9 mouse cellular contexts compared by ENCODE assay signal in the genomic region with DNA sequence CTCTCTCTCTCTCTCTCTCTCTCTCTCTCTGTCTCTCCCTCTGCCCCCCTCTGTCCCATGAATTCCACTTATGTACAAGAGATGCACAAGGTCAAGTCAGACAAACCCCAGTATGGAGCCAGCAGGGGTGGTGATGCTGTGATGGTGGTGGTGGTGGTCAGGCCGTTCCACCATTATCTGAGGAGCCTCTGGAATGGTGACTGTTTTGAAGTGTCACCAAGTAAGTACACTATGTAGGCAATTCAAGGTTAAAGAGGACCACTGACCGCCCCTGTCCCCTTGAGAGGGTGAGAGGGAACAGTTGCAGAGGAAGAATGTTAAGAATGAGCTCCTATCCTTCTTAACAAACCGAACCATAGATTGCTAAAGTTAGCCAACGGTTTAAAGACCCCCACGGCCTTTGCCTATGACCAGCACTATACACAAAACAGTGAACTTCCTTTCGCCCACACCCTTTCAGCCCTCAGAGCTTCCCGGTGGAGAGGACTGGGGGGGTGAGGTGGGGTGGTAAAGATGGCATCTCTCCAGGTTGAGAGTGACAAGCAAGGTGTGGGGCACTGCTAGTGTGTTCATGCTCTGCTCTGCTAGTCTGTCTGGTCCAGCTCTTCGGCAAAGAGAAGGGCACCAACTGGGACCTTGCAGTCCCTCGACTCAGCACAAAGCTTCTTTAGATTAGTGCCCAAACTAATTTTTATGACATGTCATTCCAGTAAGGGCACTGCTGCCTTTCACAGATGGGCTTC.
DNase-seq lines count a peak whose midpoint lies in the region; ATAC-seq and TF ChIP-seq lines count a peak whose summit lies in the region.
"Had no signal": no experiment of that assay in that cellular context is flagged by ENCODE, and none has a peak within 500 bp of the region (broad histone marks: within the 10 kb centered on the region; RNA-seq: fewer than 3 reads in every experiment).

No protein-coding gene starts in this region.

- no peaks in the 10 kb centered on the region for H3K27me3 ChIP-seq in heart, embryonic 14.5 days (ENCODE audit: control insufficient read depth, insufficient read depth, low read length)
- no peaks in the 10 kb centered on the region for H3K27me3 ChIP-seq in neural tube, embryonic 15.5 days (replicated peaks)
- H3K27me3 ChIP-seq in stomach, postnatal 0 days (ENCODE audit: control insufficient read depth, insufficient read depth, low read length) = no peaks in the 10 kb centered on the region

- no peak overlapping the region for H3K4me3 ChIP-seq in heart, embryonic 14.5 days (ENCODE audit: control insufficient read depth in 1 of 2, insufficient read depth in 1 of 2, low read depth in 1 of 2, low read length in 2 of 2)
- no peak overlapping the region for H3K4me3 ChIP-seq in neural tube, embryonic 15.5 days (replicated peaks)
- no peak overlapping the region for H3K4me3 ChIP-seq in stomach, postnatal 0 days (ENCODE audit: low read depth, low read length)

- peak overlapping the region; percentile 66 to 75 for H3K27ac ChIP-seq in heart, embryonic 14.5 days (replicated peaks in 1 of 2; ENCODE audit: control insufficient read depth in 1 of 2, insufficient read depth in 1 of 2, low read depth in 2 of 2, low read length in 2 of 2)
- no peak overlapping the region for H3K27ac ChIP-seq in neural tube, embryonic 15.5 days (replicated peaks)
- H3K27ac ChIP-seq in stomach, postnatal 0 days (replicated peaks) = no peak overlapping the region; the same call in 1 of the 2 replicates

- H3K4me2 ChIP-seq in heart, embryonic 14.5 days (ENCODE audit: low read length) = no peak overlapping the region
- no peak overlapping the region for H3K4me2 ChIP-seq in neural tube, embryonic 15.5 days
- H3K4me2 ChIP-seq in stomach, postnatal 0 days (replicated peaks; ENCODE audit: low read depth) = no peak overlapping the region

- 31% methylated on average over 9 of the region's 9 CpGs for WGBS in heart, embryonic 14.5 days
- 80% methylated on average over 9 of the region's 9 CpGs for WGBS in neural tube, embryonic 15.5 days
- WGBS in stomach, postnatal 0 days = 75% methylated on average over 9 of the region's 9 CpGs

- H3K9ac ChIP-seq in heart, embryonic 14.5 days (ENCODE audit: low read length) = no peak overlapping the region
- no peak overlapping the region for H3K9ac ChIP-seq in neural tube, embryonic 15.5 days (replicated peaks)
- no peak overlapping the region for H3K9ac ChIP-seq in stomach, postnatal 0 days (ENCODE audit: low read length)

- no peak for TF ChIP-seq EP300 in stomach, postnatal 0 days (optimal IDR thresholded peaks at IDR 0.05)

- no peaks in the 10 kb centered on the region for H3K36me3 ChIP-seq in heart, embryonic 14.5 days (ENCODE audit: control insufficient read depth, insufficient read depth, low read length)
- H3K36me3 ChIP-seq in neural tube, embryonic 15.5 days = no peaks in the 10 kb centered on the region
- no peaks in the 10 kb centered on the region for H3K36me3 ChIP-seq in stomach, postnatal 0 days (ENCODE audit: control insufficient read depth, insufficient read depth, low read length)

- peak; percentile 28 to 35 for DNase-seq in cerebellum, postnatal 10 days
- DNase-seq in cerebellum, adult 9-10 months = no peak
- DNase-seq in heart, adult 8-10 months (ENCODE audit: low spot score) = no peak
- no peak for DNase-seq in neural tube, embryonic 10.5 days (ENCODE audit: extremely low spot score, low spot score)
- no peak for DNase-seq in stomach, postnatal 0 days (ENCODE audit: low spot score)
- no peak for DNase-seq in kidney, postnatal 14 days
- DNase-seq: gastrocnemius, postnatal 36 days had no signal

- peak; percentile 64 for ATAC-seq in heart, embryonic 14.5 days (ENCODE audit: insufficient number of reproducible peaks, insufficient read depth, low FRiP score, low read depth)
- ATAC-seq in neural tube, embryonic 15.5 days (ENCODE audit: low FRiP score) = peak; percentile 28
- peak; percentile 29; the same call in 1 of the 2 replicates for ATAC-seq in stomach, postnatal 0 days (ENCODE audit: low FRiP score, low TSS enrichment)

- H3K9me3 ChIP-seq in heart, embryonic 14.5 days (ENCODE audit: control insufficient read depth, low read length) = no peaks in the 10 kb centered on the region
- 0 out of 2 replicates have a peak, but pooled peaks cover 5% of the 10 kb centered on the region for H3K9me3 ChIP-seq in neural tube, embryonic 15.5 days (replicated peaks)
- H3K9me3 ChIP-seq in stomach, postnatal 0 days (ENCODE audit: control insufficient read depth, low read length) = no peaks in the 10 kb centered on the region

- TF ChIP-seq CTCF in stomach, postnatal 0 days (IDR thresholded peaks at IDR 0.05; ENCODE audit: low read depth) = no peak

- H3K4me1 ChIP-seq in heart, embryonic 14.5 days (ENCODE audit: control insufficient read depth in 2 of 2, insufficient read depth in 2 of 2, low read length in 2 of 2) = peaks cover 13 to 17% of the 10 kb centered on the region in 2 experiments
- no peaks in the 10 kb centered on the region for H3K4me1 ChIP-seq in neural tube, embryonic 15.5 days
- no peaks in the 10 kb centered on the region for H3K4me1 ChIP-seq in stomach, postnatal 0 days (replicated peaks; ENCODE audit: control insufficient read depth, insufficient read depth)

Comparison
In these comparisons a context has a peak if more than half of its experiments do, and no peak if none do; other contexts are left out.
1. DNase-seq: peak in cerebellum, postnatal 10 days (2 of 2); none in cerebellum, adult 9-10 months (single experiment), heart, adult 8-10 months (single experiment), neural tube, embryonic 10.5 days (single experiment), stomach, postnatal 0 days (single experiment) and kidney, postnatal 14 days (single experiment).
2. H3K27ac ChIP-seq: peak in heart, embryonic 14.5 days (2 of 2); none in neural tube, embryonic 15.5 days (single experiment) and stomach, postnatal 0 days (single experiment).
3. Peak in every context shown above with its lines, with median percentiles within 50 percentile points of each other: ATAC-seq.